Mouse (Mus musculus): ENCODE results near the gene Psmd7. TPM values are rescaled to one million over a fixed set of nuclear protein-coding genes. Genes with fewer than 3 reads are reported as not detected.

Psmd7 gene
- polyA plus RNA-seq, 1 experiment = 70.6 TPM

DNA sequence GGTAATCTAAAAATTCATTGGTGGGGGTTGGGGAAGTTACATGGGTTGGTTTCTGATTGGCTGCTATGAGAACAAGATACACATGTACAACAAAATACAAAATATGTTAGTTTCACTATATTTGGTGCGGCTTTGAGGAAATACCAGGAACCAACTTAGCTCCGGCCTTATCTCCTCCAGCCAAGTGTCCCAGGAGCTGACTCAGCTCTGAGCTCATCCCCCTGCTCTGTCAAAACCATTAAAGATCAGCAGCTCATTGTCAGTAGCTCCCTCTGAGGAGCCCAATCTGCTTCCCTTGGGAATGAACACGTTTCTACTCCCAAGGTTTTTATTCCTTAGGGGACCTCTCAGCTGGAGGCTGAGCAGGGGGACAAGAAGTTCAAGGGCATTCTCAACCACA lies 32.9 kb upstream of the Psmd7 start:
- H3K4me1 ChIP-seq (ENCODE audit: control insufficient read depth, insufficient read depth, low read length) = no peaks in the 10 kb centered on the region
- H3K27ac ChIP-seq (ENCODE audit: control insufficient read depth, insufficient read depth, low read depth, low read length) = no peak overlapping the region
- no peaks in the 10 kb centered on the region for H3K27me3 ChIP-seq (ENCODE audit: control insufficient read depth, insufficient read depth, low read length)
- TF ChIP-seq CTCF (IDR thresholded peaks at IDR 0.05; ENCODE audit: control insufficient read depth, insufficient read depth, insufficient replicate concordance, low read depth, low read length) (no peak), POLR2A (IDR thresholded peaks at IDR 0.05; ENCODE audit: control insufficient read depth, low read depth, low read length) (no peak)
- no peak overlapping the region for H3K4me3 ChIP-seq (ENCODE audit: control insufficient read depth, low read depth, low read length)
- H3K36me3 ChIP-seq (ENCODE audit: control insufficient read depth, insufficient read depth, low read length) = no peaks in the 10 kb centered on the region

- Histone ChIP-seq H3K36me3 (ENCODE audit: control insufficient read depth, insufficient read depth, low read length) (no peaks in the 10 kb centered on the region), H3K27ac (ENCODE audit: control insufficient read depth, insufficient read depth, low read depth, low read length) (no peak overlapping the region), H3K4me3 (ENCODE audit: control insufficient read depth, low read depth, low read length) (no peak overlapping the region), H3K27me3 (ENCODE audit: control insufficient read depth, insufficient read depth, low read length) (no peaks in the 10 kb centered on the region), H3K4me1 (ENCODE audit: control insufficient read depth, insufficient read depth, low read length) (no peaks in the 10 kb centered on the region)
- TF ChIP-seq CTCF (IDR thresholded peaks at IDR 0.05; ENCODE audit: control insufficient read depth, insufficient read depth, insufficient replicate concordance, low read depth, low read length) = no peak
- TF ChIP-seq POLR2A (IDR thresholded peaks at IDR 0.05; ENCODE audit: control insufficient read depth, low read depth, low read length) = no peak
Measured at GRCm38 (mm10) chr8:107618499-107618898, 30.2 kb upstream of the Psmd7 start.

GRCm38 (mm10) chr8:107613411-107613810 lies 25.1 kb upstream of the Psmd7 start:
- no peak for TF ChIP-seq POLR2A (IDR thresholded peaks at IDR 0.05; ENCODE audit: control insufficient read depth, low read depth, low read length)
- no peak for TF ChIP-seq CTCF (IDR thresholded peaks at IDR 0.05; ENCODE audit: control insufficient read depth, insufficient read depth, insufficient replicate concordance, low read depth, low read length)
- peaks cover 4% of the 10 kb centered on the region; the same call in 1 of the 2 replicates for H3K4me1 ChIP-seq (ENCODE audit: control insufficient read depth, insufficient read depth, low read length)
- no peak overlapping the region for H3K27ac ChIP-seq (ENCODE audit: control insufficient read depth, insufficient read depth, low read depth, low read length)
- H3K27me3 ChIP-seq (ENCODE audit: control insufficient read depth, insufficient read depth, low read length) = no peaks in the 10 kb centered on the region
- no peak overlapping the region for H3K4me3 ChIP-seq (ENCODE audit: control insufficient read depth, low read depth, low read length)
- H3K36me3 ChIP-seq (ENCODE audit: control insufficient read depth, insufficient read depth, low read length) = no peaks in the 10 kb centered on the region

- H3K36me3 ChIP-seq (ENCODE audit: control insufficient read depth, insufficient read depth, low read length) = no peaks in the 10 kb centered on the region
- no peak overlapping the region for H3K4me3 ChIP-seq (ENCODE audit: control insufficient read depth, low read depth, low read length)
- H3K27ac ChIP-seq (ENCODE audit: control insufficient read depth, insufficient read depth, low read depth, low read length) = no peak overlapping the region
- no peaks in the 10 kb centered on the region for H3K27me3 ChIP-seq (ENCODE audit: control insufficient read depth, insufficient read depth, low read length)
- H3K4me1 ChIP-seq (ENCODE audit: control insufficient read depth, insufficient read depth, low read length) = peaks cover 4% of the 10 kb centered on the region; the same call in 1 of the 2 replicates
- TF ChIP-seq POLR2A (IDR thresholded peaks at IDR 0.05; ENCODE audit: control insufficient read depth, low read depth, low read length) (no peak), CTCF (IDR thresholded peaks at IDR 0.05; ENCODE audit: control insufficient read depth, insufficient read depth, insufficient replicate concordance, low read depth, low read length) (no peak)
Measured at GRCm38 (mm10) chr8:107610845-107611244, 22.6 kb upstream of the Psmd7 start.

GRCm38 (mm10) chr8:107608751-107609150 lies 20.5 kb upstream of the Psmd7 start:
- Histone ChIP-seq H3K27ac (ENCODE audit: control insufficient read depth, insufficient read depth, low read depth, low read length) (no peak overlapping the region), H3K4me3 (ENCODE audit: control insufficient read depth, low read depth, low read length) (no peak overlapping the region), H3K4me1 (ENCODE audit: control insufficient read depth, insufficient read depth, low read length) (peaks cover 4% of the 10 kb centered on the region; the same call in 1 of the 2 replicates), H3K27me3 (ENCODE audit: control insufficient read depth, insufficient read depth, low read length) (no peaks in the 10 kb centered on the region), H3K36me3 (ENCODE audit: control insufficient read depth, insufficient read depth, low read length) (no peaks in the 10 kb centered on the region)
- TF ChIP-seq CTCF (IDR thresholded peaks at IDR 0.05; ENCODE audit: control insufficient read depth, insufficient read depth, insufficient replicate concordance, low read depth, low read length) = no peak
- no peak for TF ChIP-seq POLR2A (IDR thresholded peaks at IDR 0.05; ENCODE audit: control insufficient read depth, low read depth, low read length)

DNA sequence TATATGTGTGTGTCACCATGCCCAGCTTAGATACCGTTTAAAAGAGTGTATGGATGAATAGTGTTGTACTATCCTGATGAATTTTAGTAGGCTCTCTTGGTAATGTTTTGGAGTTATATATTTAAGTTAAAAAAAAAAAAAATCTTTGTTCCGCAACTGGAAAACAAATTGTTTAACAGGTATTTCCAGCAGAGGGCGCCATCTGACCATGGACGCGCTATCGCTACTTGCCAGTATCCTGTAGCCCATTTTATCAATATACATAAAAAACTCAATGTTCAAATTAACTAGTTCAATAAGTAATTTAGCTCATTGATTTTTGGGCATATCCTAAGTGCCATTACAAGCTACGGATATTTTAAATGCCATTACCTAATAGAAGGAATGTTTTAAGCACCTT lies 14.8 kb upstream of the Psmd7 start:
- peaks cover 4% of the 10 kb centered on the region; the same call in 1 of the 2 replicates for H3K4me1 ChIP-seq (ENCODE audit: control insufficient read depth, insufficient read depth, low read length)
- H3K4me3 ChIP-seq (ENCODE audit: control insufficient read depth, low read depth, low read length) = no peak overlapping the region
- H3K36me3 ChIP-seq (ENCODE audit: control insufficient read depth, insufficient read depth, low read length) = no peaks in the 10 kb centered on the region
- H3K27ac ChIP-seq (ENCODE audit: control insufficient read depth, insufficient read depth, low read depth, low read length) = no peak overlapping the region
- TF ChIP-seq CTCF (IDR thresholded peaks at IDR 0.05; ENCODE audit: control insufficient read depth, insufficient read depth, insufficient replicate concordance, low read depth, low read length) (peak; percentile 31; the same call in 1 of the 2 replicates), POLR2A (IDR thresholded peaks at IDR 0.05; ENCODE audit: control insufficient read depth, low read depth, low read length) (no peak)
- no peaks in the 10 kb centered on the region for H3K27me3 ChIP-seq (ENCODE audit: control insufficient read depth, insufficient read depth, low read length)

DNA sequence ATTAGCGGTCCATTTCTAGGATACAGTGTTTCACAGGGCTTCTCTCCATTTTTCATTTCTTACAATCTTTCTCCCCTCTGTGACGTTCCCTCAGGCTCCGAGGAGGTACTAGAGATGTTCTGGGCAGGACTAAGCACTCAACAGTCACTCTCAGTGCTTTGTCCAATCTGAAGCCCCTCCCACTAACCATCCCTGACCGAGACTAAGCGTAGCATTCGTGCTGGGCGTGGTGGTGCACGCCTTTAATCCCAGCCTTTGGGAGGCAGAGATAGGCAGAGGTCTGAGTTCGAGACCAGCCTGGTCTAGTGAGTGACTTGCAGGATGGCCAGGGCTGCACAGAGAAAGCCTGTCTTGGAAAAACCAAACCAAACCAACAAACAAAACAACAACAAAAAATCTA lies 11.4 kb upstream of the Psmd7 start:
- Histone ChIP-seq H3K27ac (ENCODE audit: control insufficient read depth, insufficient read depth, low read depth, low read length) (no peak overlapping the region), H3K36me3 (ENCODE audit: control insufficient read depth, insufficient read depth, low read length) (no peaks in the 10 kb centered on the region), H3K4me3 (ENCODE audit: control insufficient read depth, low read depth, low read length) (no peak overlapping the region), H3K27me3 (ENCODE audit: control insufficient read depth, insufficient read depth, low read length) (no peaks in the 10 kb centered on the region), H3K4me1 (ENCODE audit: control insufficient read depth, insufficient read depth, low read length) (peaks cover 4% of the 10 kb centered on the region; the same call in 1 of the 2 replicates)
- no peak for TF ChIP-seq POLR2A (IDR thresholded peaks at IDR 0.05; ENCODE audit: control insufficient read depth, low read depth, low read length)
- no peak for TF ChIP-seq CTCF (IDR thresholded peaks at IDR 0.05; ENCODE audit: control insufficient read depth, insufficient read depth, insufficient replicate concordance, low read depth, low read length)

- Histone ChIP-seq H3K27ac (ENCODE audit: control insufficient read depth, insufficient read depth, low read depth, low read length) (no peak overlapping the region), H3K4me3 (ENCODE audit: control insufficient read depth, low read depth, low read length) (no peak overlapping the region), H3K27me3 (ENCODE audit: control insufficient read depth, insufficient read depth, low read length) (no peaks in the 10 kb centered on the region), H3K4me1 (ENCODE audit: control insufficient read depth, insufficient read depth, low read length) (peaks cover 4% of the 10 kb centered on the region; the same call in 1 of the 2 replicates), H3K36me3 (ENCODE audit: control insufficient read depth, insufficient read depth, low read length) (no peaks in the 10 kb centered on the region)
- TF ChIP-seq POLR2A (IDR thresholded peaks at IDR 0.05; ENCODE audit: control insufficient read depth, low read depth, low read length) (no peak), CTCF (IDR thresholded peaks at IDR 0.05; ENCODE audit: control insufficient read depth, insufficient read depth, insufficient replicate concordance, low read depth, low read length) (no peak)
Measured at GRCm38 (mm10) chr8:107597731-107598130, 9.5 kb upstream of the Psmd7 start.

Measured in testis, adult 2 months (tissue).